Mouse (Mus musculus) embryo, embryonic 11.5 days (tissue): ENCODE results near the gene Klf12.

ENCODE experiments used
- DNase-seq: peaks from one replicate; pipeline ENCODE4 v3.0.0-alpha.2; 2012; ENCODE audit warnings: low read depth, low spot score

The Klf12 gene

DNA sequence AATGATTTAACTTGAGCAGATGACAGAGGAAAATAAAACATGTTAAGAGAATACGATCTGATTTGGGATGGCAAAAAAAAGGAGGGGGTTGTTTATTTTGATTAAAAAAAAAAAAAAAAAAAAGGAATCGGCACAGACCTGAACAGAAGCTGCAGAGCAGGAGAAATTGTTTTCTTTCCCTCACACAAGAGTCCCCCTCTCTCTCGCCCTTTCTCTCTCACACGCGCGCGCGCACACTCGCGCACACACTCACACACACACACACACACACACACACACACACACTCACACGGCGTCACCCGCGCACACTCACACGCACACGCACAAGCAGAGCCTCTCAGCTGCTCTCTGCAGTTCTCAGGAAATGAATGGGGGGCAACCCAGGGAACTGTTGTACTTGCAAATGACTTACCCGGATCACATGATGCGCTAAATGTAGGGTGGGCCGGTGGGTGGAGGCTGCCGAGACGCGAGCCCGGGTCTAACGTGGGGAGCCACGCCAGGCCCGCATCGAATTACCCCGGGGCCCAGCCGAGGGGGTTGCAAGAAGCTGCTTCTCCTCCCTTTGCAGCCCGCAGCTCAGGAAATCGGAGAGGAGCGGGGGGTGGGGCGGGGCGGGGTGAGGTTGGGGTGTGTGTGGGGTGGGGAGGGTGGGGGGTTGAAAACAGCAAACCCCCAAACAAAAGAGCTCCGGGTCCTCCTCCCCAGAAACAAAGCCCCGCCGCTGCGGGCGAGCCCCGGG, at the start of gene Klf12:
Gene Klf12, minus strand, starts transcription at position 561 of the 742 bp plus-strand sequence.
- DNase-seq, result peak; percentile 80

GRCm38 (mm10) chr14:100333369-100333768, 48.9 kb upstream of the Klf12 start:
- DNase-seq, result no peak

DNA sequence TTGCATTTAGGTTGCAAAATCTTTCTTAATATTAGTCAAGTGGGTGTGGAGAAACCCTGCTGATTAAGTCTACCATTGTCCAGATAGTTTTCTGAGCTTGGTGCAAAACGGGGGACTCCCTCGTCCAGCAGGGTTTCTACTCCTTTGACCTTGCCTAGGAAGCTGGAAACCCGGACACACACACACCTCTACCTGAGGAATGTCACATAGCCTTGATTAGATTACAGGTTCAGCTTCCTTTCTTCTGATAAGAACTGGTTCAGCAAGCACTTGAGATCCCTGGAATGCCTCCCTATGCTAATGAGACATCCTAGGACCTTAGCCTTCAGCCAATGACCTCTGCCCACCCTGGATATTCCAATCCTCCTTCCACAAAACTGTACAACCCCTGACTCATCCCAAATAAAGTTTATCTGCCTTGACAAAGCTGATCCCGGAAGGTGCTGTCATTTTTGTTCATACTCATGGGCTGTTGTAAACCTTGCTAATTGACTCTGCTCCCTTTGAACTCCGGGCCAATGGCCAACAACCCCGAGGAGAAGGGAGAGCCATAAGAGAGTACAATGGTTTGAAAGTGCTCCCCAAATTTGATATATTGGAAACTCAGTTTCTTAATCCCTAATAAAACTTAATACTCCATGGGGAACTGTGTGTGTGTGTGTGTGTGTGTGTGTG, 44.3 kb upstream of the Klf12 start:
- no peak for DNase-seq

DNA sequence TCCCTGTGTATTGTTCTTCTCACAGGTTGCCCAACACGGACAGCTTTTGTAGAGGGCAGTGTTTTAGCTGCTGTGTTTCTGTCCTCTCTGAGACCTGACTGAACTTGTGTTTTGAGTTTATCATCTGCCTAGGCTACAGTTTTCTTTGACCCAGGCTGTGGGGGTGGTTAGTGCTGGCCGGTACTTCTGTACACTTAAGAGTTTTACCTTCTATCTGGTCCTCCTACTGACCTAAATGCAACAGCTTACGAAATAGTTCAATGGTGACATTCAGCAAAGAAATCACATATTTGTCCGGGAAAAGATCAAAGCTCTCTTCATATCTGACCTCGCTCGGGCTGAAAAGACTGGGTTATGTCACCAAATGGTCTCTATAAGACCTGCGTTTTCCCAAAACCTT, 39.8 kb upstream of the Klf12 start:
- no peak for DNase-seq

- no peak for DNase-seq
Observed at GRCm38 (mm10) chr14:100322012-100322411, 37.5 kb upstream of the Klf12 start.

- DNase-seq, result no peak
Observed at GRCm38 (mm10) chr14:100316780-100317179, 32.3 kb upstream of the Klf12 start.

DNA sequence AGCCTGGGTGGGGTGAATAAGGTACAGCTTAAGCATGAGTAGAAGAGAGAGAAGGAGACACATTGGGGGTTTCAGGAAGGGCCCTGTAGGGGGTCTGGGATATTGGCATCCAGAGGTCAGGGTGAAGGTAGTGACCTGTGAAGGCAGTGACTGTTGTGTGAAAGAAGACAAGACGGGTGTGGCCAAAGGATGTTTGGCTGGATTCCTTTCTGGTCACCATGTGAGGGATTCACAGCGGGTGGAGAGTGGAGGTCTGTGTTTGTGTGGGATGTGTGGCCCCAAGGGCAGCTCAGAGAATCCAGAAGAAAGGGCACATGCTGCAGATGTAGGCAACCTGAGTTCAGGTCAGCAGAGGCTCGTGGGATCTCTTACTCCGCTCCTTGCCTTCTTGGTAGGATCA, 29.6 kb upstream of the Klf12 start:
- no peak for DNase-seq

GRCm38 (mm10) chr14:100300905-100301304, 16.4 kb upstream of the Klf12 start:
- DNase-seq, result no peak

DNA sequence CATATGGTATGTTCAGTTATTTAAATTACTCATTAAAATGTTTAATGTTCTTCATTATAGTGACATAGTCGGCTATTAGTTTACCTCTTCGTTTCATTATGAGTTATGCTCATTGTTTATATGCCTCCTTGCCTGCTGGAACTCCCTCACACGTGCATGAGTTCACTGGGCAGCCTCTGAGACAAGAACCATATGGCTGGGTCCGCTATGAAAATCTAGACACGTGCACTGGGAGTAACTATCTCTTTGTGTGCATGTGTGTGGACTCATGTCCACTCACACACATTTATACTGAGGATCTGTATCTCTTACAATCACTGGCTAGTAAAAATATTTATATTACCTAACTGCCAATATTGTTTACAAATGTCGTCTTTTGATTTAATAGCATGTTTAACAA, 14.4 kb upstream of the Klf12 start:
- DNase-seq, result no peak

- no peak for DNase-seq
Observed at GRCm38 (mm10) chr14:100286586-100287241, 2.2 kb upstream of the Klf12 start.

GRCm38 (mm10) chr14:100285656-100286585, 1.4 kb upstream of the Klf12 start:
- peak; percentile 51 for DNase-seq

GRCm38 (mm10) chr14:100284861-100285655, 579 bp upstream of the Klf12 start:
- peak; percentile 73 for DNase-seq

DNA sequence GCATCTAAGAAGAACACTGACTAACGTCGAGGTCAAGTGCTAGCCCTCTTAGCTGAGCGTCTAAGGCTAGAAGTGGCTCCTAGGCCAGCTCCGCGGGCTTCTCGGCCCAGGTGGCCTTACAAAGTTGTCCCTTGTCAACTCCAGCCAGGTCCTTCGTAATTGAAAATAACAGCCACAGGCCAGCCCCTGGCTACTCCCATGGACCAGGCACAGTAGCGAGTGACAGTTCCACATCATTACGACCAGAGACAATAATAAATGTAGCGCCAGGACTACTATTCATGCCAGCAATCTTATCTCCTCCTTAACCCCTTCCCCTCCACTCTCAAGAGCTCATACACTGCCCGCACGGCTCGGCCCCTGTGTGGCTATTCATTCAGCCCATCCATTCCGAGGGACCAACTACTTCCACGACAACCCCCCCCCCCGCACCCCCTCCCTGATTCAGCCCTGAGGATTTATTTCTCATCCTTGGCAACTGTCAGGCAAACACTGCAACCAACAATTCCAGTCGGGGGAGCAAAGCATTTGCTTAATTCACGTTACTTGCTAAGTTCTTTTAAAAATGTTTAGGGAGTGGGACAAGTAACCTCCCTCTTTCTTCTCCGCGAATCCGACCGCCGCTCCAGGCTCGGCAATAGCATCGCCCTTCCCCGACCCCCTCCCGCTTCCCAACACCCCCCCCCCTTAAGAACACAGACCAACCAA, 914 bp downstream of the Klf12 start:
- no peak for DNase-seq

DNA sequence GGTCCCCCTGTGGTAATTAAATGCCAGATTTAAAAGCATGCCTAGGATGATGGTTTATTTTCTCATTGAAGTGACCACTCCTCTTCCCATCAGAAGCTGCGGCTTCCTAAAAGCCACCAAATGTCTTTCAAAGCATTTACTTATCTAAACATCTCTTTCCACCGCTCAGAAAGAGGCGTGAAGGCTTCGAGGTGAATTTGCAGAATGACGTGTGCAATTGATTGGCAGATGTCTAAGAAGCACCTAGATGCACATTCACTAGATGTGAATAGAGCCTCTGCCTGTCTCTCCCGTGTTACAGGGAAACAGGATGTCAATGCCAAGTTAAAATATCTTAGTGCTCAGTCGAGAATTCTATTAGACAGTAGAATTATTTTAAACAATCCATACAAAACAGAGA, 1.8 kb downstream of the Klf12 start:
- DNase-seq, result no peak

DNA sequence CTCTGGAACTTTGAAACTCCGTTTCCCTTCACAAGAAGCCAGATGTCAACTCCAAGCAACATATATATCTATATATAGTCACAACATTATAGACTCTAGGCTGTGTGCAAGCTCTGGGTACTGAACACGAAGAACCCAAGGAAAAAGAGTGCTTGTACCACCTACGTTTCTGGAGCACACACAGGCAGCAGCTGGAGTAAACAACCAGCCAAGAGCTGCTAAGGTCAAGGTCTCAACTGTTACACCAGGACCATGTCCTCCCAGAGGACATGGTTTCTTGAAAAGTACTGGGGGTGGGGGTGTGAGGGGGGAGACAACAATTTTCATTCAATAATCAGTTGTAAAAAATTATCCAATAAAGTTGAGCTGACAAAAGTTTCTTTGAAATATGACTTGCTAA, 2.7 kb downstream of the Klf12 start:
- no peak for DNase-seq

- no peak for DNase-seq
Observed at GRCm38 (mm10) chr14:100274179-100274578, 10.3 kb downstream of the Klf12 start.

- no peak for DNase-seq
Observed at GRCm38 (mm10) chr14:100260531-100260930, 23.9 kb downstream of the Klf12 start.

- DNase-seq, result no peak
Observed at GRCm38 (mm10) chr14:100243046-100243445, 41.4 kb downstream of the Klf12 start.

DNA sequence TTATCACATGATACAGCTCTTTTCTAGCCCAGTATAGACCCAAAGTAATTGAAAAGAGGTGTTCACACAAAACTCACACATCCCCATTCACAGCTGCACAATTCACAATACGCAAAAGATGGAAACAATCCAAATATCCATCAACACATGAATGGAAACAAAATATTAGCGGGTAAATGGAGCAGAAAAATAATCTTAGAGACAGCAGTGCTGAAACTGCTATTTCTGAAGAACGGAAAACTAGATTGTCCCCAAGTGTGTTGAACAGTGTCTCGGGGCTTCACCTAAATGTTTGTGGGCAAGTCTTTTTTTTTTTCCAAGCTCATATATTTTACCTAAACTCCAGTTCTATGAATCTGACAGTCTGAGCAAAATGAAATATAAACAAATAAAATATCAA, 44.6 kb downstream of the Klf12 start:
- no peak for DNase-seq

DNA sequence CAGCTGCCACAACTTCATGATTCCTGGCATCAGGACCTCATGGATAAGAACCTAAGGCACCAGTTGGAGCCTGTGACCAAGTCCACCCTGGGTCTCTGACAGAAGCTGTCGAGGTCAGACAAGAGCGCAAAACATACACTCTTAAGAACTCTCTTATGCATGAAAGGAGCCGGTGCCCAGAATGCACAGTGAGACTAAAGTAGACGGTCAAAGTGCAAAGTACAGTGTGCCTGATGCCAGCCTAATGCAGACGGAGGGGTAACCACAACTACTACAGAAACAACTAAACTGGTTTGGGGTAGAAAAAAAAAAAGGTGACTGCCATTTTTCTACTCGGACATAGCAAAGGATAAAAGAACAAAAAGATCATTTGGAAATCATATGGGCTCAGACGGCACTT, 47.7 kb downstream of the Klf12 start:
- no peak for DNase-seq
